Mouse (Mus musculus) midbrain, postnatal 0 days (tissue): ENCODE measurements around the gene Sae1. TPM values are rescaled to one million over a fixed set of nuclear protein-coding genes. Genes with fewer than 3 reads are reported as not detected.

ENCODE experiments used
- ATAC-seq: fragments of 200-750 bp; cut with Nextera tagmentation; 2 replicates; pipeline ENCODE4 v1.8.0; 2017; ENCODE audit warnings: moderate number of reproducible peaks, mild to moderate bottlenecking, moderate TSS enrichment, moderate library complexity; ENCODE audit not compliant: low FRiP score
- DNase-seq: peaks from one replicate; pipeline ENCODE4 v3.0.0-alpha.2; 2015; ENCODE audit warnings: low spot score
- H3K27ac ChIP-seq: fragments of 300-500 bp; sonication (generic); 2 replicates; pipeline ENCODE4 v1.5.1; 2014; ENCODE audit warnings: low read depth, mild to moderate bottlenecking, low read length, mixed read lengths
- H3K27me3 ChIP-seq: fragments of 300-500 bp; sonication (generic); 2 replicates; pipeline ENCODE4 v1.6.1; 2014; ENCODE audit warnings: low read length, control low read depth, mixed read lengths; ENCODE audit not compliant: insufficient read depth
- H3K36me3 ChIP-seq: fragments of 300-500 bp; sonication (generic); 2 replicates; pipeline ENCODE4 v1.6.1; 2014; ENCODE audit warnings: low read length, control low read depth, mixed read lengths; ENCODE audit not compliant: insufficient read depth
- H3K4me1 ChIP-seq: fragments of 300-500 bp; sonication (generic); 2 replicates; pipeline ENCODE4 v1.6.1; 2014; ENCODE audit warnings: mild to moderate bottlenecking, control low read depth, antibody characterized with exemption, low read length, mixed read lengths; ENCODE audit not compliant: insufficient read depth
- H3K4me2 ChIP-seq: fragments of 300-500 bp; sonication (generic); 2 replicates; pipeline ENCODE4 v1.6.1; 2014; ENCODE audit warnings: low read depth, mild to moderate bottlenecking, low read length, mixed read lengths; ENCODE audit not compliant: poor library complexity, severe bottlenecking
- H3K4me3 ChIP-seq: fragments of 300-500 bp; sonication (generic); 2 replicates; pipeline ENCODE4 v1.5.1; 2014; ENCODE audit warnings: low read depth, mild to moderate bottlenecking, low read length, moderate library complexity
- H3K9ac ChIP-seq: fragments of 300-500 bp; sonication (generic); replicated peaks from 2 replicates; pipeline ENCODE4 v1.6.1; 2014; ENCODE audit warnings: mild to moderate bottlenecking, low read length, moderate library complexity, mixed read lengths; ENCODE audit not compliant: poor library complexity, severe bottlenecking
- H3K9me3 ChIP-seq: fragments of 300-500 bp; sonication (generic); 2 replicates; pipeline ENCODE4 v1.6.1; 2016; ENCODE audit warnings: low read length, control low read depth
- CTCF ChIP-seq: IDR thresholded peaks from 2 replicates; pipeline ENCODE4 v1.5.1; 2016; ENCODE audit warnings: antibody characterized with exemption, mild to moderate bottlenecking
- WGBS: fragments of 180-500 bp; shearing (Covaris S2); extraction: QIAGEN DNeasy Blood & Tissue Kit; methylation state at CpG from one replicate; pipeline ENCODE4 v1.1.7; 2014; 5-methylcytosine and 5-hydroxymethylcytosine counted together
- polyA plus RNA-seq: library from polyadenylated mRNA; unstranded; fragments of >200 nt; fragmentation: Nextera tagmentation; extraction: Ambion mirVana; gene quantifications from 2 replicates; pipeline ENCODE4 v1.2.1, GENCODE M21; 2015
- total RNA-seq: library from RNA; depleted of rRNA; stranded (reverse); fragments of >200 nt; gene quantifications from 2 replicates; pipeline ENCODE4 v1.2.3, GENCODE M21; 2014; rRNA removed

The Sae1 gene
- total and polyA plus RNA-seq, 2 experiments from 2014 or later, result 84.6 to 195 TPM

- Histone ChIP-seq H3K4me2 (peak overlapping the region; percentile 82), H3K9me3 (no peaks in the 10 kb centered on the region), H3K36me3 (peaks cover 9% of the 10 kb centered on the region), H3K4me1 (peaks cover 5% of the 10 kb centered on the region; the same call in 1 of the 2 replicates), H3K4me3 (peak overlapping the region; percentile 73; the same call in 1 of the 2 replicates), H3K27ac (no peak overlapping the region), H3K9ac (peak overlapping the region; percentile 96; the same call in 1 of the 2 replicates), H3K27me3 (no peaks in the 10 kb centered on the region)
- ATAC-seq, result no peak
- no peak for TF ChIP-seq CTCF
- no peak for DNase-seq
- WGBS, result 73% methylated on average over 1 of the region's 1 CpGs
Measured at GRCm38 (mm10) chr7:16271139-16271538, 116.5 kb downstream of the Sae1 start.

Other genes starting within 250 kb of the Sae1 start
- gene Meis3, start 212.7 kb downstream of the Sae1 start, total RNA-seq, result 93.8 and 111 TPM in 2 replicates
- gene Meis3, start 212.7 kb downstream of the Sae1 start, polyA plus RNA-seq, result 106 TPM in 2 replicates
- 18.3 and 21.7 TPM in 2 replicates for gene Dhx34, start 165.8 kb downstream of the Sae1 start, total RNA-seq
- gene Dhx34, start 165.8 kb downstream of the Sae1 start, polyA plus RNA-seq, result 9.3 and 10.3 TPM in 2 replicates
- gene C5ar2, start 143.7 kb downstream of the Sae1 start, total RNA-seq, result 0.05 and 0.09 TPM in 2 replicates
- gene C5ar2, start 143.7 kb downstream of the Sae1 start, polyA plus RNA-seq, result 0.14 and 0.20 TPM in 2 replicates
- gene C5ar1, start 128.3 kb downstream of the Sae1 start, total RNA-seq, result 0.85 and 1.4 TPM in 2 replicates
- gene C5ar1, start 128.3 kb downstream of the Sae1 start, polyA plus RNA-seq, result 1.4 TPM in 2 replicates
- gene Inafm1, start 114.2 kb downstream of the Sae1 start, total RNA-seq, result 58.2 and 60.5 TPM in 2 replicates
- gene Inafm1, start 114.2 kb downstream of the Sae1 start, polyA plus RNA-seq, result 84.2 and 84.5 TPM in 2 replicates
- gene Ccdc9, start 101.0 kb downstream of the Sae1 start, total RNA-seq, result 31.5 and 35.0 TPM in 2 replicates
- gene Ccdc9, start 101.0 kb downstream of the Sae1 start, polyA plus RNA-seq, result 12.7 and 13.6 TPM in 2 replicates
- 45.1 and 50.6 TPM in 2 replicates for gene Bbc3, start 79.4 kb downstream of the Sae1 start, total RNA-seq
- 38.9 and 39.0 TPM in 2 replicates for gene Bbc3, start 79.4 kb downstream of the Sae1 start, polyA plus RNA-seq
- 38.4 and 41.1 TPM in 2 replicates for gene Zc3h4, start 13.1 kb upstream of the Sae1 start, total RNA-seq
- 9.2 and 9.7 TPM in 2 replicates for gene Zc3h4, start 13.1 kb upstream of the Sae1 start, polyA plus RNA-seq
- 43.1 and 55.6 TPM in 2 replicates for gene Tmem160, start 65.0 kb upstream of the Sae1 start, total RNA-seq
- gene Tmem160, start 65.0 kb upstream of the Sae1 start, polyA plus RNA-seq, result 105 and 108 TPM in 2 replicates
- 9.4 and 11.1 TPM in 2 replicates for gene Npas1, start 89.9 kb upstream of the Sae1 start, total RNA-seq
- 9.5 and 12.3 TPM in 2 replicates for gene Npas1, start 89.9 kb upstream of the Sae1 start, polyA plus RNA-seq
- gene Arhgap35, start 227.2 kb upstream of the Sae1 start, total RNA-seq, result 157 and 177 TPM in 2 replicates
- gene Arhgap35, start 227.2 kb upstream of the Sae1 start, polyA plus RNA-seq, result 25.3 and 26.9 TPM in 2 replicates